ENCODE assay signal across 15 mouse cellular contexts in the genomic region with DNA sequence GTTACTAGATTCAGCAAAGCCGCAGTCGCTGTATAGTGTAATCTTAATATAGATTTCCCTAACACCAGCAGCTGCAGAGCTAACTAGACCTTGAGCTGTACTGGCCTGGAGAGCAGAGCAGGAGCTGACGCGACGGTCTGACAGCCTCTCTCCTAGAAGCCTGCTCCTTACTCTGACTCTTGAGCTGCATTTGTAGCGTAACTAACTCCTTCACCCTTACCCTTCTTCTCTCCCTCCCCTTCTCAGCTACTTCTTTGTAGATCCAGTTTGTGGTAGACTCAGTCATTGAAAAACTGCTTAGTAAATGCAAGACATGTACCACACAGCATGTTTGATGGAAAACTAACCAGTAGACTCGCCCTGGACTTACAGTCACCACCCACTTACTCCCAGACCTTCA.
"Had no signal": no experiment of that assay in that cellular context is flagged by ENCODE, and none has a peak within 500 bp of the region (broad histone marks: within the 10 kb centered on the region; RNA-seq: fewer than 3 reads in every experiment).

No protein-coding gene starts in this region.

- ATAC-seq: liver, embryonic 12.5 days had no signal

- H3K4me3 ChIP-seq: layer of hippocampus, adult 2 months; liver, embryonic 12.5 days; midbrain, embryonic 12.5 days; neural tube, embryonic 12.5 days had no signal

- H3K9ac ChIP-seq: liver, embryonic 12.5 days; lung, embryonic 14.5 days; midbrain, embryonic 12.5 days; neural tube, embryonic 12.5 days had no signal

- H3K9me3 ChIP-seq: liver, embryonic 12.5 days; midbrain, embryonic 12.5 days; neural tube, embryonic 12.5 days had no signal

- H3K27ac ChIP-seq: kidney, postnatal 0 days; layer of hippocampus, adult 2 months; liver, embryonic 12.5 days; midbrain, embryonic 12.5 days; neural tube, embryonic 12.5 days had no signal

- H3K4me2 ChIP-seq: liver, embryonic 12.5 days; lung, embryonic 14.5 days; midbrain, embryonic 12.5 days; neural tube, embryonic 12.5 days had no signal

- DNase-seq: kidney, adult 11 months; kidney, adult 9 months; kidney, postnatal 4 days; lung, embryonic 14.5 days; lung, postnatal 10 days; lung, postnatal 4 days; right cerebral cortex, adult 18-20 months; right cerebral cortex, postnatal 25 days; thymus, adult 18-20 months; thymus, postnatal 14 days had no signal

- H3K27me3 ChIP-seq: liver, embryonic 12.5 days; midbrain, embryonic 12.5 days; neural tube, embryonic 12.5 days had no signal
